Mouse (Mus musculus) heart, adult 9 months (tissue): ENCODE results near the gene Nr4a3.
A peak's percentile ranks its signal among the peaks of the same experiment; 100 is the strongest.

Experiments used
- DNase-seq, 2 experiments: peaks; one replicate each; pipeline ENCODE4 v3.0.0; 2022; ENCODE audit warnings: low spot score in 2 of 2

The Nr4a3 gene

DNA sequence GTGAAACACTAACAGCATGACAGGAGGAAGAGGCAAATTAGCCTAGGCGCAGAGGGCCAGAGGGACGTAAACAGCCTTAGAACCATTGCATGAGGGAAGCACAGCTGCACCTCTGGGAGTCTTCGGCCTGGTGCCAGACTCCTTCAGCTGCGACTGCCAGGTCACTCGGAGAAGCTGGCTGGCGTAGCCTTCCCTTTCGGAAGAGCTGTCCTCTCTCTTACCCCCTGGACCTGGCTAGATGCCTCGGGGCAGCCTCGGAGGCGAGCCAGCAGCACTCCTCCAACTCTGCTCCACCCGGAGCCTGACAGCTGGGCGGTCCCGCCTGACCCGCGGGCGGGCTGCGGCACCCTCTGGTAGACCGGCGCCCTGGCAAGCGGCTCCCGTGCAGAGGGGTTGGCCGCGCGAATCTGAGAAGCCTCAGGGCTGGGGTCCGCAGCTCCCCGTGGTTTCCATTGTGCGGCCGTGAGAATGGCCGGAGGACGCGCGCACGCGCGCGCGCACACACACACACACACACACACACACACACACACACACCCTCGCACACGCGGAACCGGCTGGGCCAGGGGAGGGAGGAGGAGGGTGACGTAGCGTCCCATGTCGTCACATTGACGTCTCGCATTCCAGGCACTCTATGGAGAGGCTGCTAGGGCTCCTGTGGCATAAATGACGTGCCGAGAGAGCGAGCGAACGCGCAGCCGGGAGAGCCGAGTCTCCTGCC lies at the start of gene Nr4a3:
Gene Nr4a3 (plus strand): TSS at position 663 of the 721 bp plus-strand sequence.
- DNase-seq: peak; percentile 93 to 94

DNA sequence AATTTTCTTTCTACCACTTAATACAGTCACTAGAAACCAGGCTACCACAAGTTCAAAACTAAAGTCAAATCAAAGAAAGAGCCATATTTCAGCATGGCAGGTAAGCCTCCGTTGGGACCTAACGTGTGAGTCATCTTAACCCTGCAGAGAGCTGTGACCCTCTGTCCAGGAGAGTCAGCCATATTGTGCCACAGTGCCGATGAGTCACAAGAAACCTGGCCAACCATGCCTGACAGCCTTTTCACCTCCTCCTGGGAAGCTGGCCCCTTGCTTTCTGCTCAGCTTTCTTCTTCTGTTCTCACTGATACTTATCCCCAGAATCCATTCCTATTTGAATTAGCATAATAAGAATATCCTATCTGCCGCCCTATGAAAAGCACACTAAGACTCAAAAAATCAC lies 42.0 kb upstream of the Nr4a3 start:
- DNase-seq: no peak

DNA sequence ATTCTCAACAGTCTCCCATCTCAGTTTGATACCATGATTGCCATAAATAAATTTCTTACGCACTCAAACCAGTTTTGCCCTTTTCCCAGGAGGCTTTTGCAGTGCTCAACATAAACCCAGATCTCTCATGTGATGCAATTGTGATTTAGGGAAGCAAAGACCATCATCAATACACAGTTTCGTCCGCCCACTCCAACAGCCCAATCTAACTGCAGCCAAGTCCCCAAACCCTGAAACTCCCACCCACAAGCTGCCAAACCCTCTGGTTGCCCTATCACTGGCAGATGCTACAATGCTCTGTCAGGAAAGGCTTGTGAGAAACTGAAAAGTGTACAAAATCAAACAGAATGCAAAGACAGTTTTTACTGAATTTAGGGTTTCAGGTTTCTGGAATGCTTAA lies 41.5 kb upstream of the Nr4a3 start:
- DNase-seq: no peak

DNA sequence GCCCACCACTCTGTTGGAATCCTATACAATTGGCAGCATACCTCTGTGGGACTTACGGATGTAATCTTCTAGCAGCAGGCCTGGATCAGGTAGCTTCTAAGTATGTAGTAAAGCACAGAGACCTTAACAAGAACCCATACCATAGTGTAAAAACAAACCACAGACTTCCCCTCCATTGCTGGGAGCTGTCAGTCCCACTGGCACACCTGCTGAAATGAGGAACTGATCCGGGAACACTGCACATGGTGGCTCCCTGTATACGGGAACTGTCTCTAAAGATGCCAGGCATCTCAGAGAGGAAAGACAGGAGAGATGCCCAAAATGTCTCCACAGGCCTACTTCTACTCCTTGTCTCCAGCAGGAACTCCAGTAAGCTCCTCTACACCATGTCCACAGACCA lies 38.6 kb upstream of the Nr4a3 start:
- no peak for DNase-seq

DNA sequence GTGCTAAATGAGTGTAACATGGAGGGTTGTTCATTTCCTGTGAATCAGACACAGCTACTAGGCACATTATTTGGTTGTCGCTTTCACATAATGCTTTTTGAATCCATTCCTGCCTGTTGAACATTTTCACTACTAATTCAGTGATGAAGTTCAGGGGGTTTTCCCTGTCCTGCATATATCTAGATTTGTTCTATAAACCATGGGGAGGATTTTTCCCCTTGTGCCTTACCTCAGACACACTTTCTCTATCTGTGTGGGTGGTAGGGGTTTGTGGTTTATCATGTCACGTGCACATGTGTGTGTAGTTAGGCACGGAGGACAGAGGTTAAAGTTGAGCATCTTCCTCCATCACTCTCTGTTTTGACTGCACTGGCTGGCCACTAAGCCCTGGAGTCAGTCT lies 32.7 kb upstream of the Nr4a3 start:
- no peak for DNase-seq

GRCm38 (mm10) chr4:48022966-48023365 lies 22.0 kb upstream of the Nr4a3 start:
- DNase-seq: no peak

- no peak for DNase-seq
Observed at GRCm38 (mm10) chr4:48029652-48030051, 15.3 kb upstream of the Nr4a3 start.

GRCm38 (mm10) chr4:48034287-48034686 lies 10.7 kb upstream of the Nr4a3 start:
- no peak for DNase-seq

DNA sequence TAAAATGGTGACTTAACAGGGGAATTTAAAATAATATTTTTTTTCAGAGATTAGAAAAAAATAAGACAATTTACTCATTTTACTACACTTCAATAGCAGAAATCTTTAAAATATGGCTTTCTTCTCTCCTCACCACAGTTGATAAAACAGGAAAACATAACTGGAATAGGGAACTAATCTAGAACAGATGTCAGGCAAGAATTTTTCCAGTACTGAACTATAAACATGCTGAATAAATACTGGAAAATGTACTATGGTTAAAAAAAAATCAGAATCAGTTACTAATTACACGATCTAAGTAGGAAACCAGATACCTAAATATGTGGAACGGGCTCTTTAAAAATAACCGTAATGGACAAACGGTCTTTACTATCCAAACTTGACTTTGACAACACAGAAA lies 7.3 kb upstream of the Nr4a3 start:
- no peak for DNase-seq

DNA sequence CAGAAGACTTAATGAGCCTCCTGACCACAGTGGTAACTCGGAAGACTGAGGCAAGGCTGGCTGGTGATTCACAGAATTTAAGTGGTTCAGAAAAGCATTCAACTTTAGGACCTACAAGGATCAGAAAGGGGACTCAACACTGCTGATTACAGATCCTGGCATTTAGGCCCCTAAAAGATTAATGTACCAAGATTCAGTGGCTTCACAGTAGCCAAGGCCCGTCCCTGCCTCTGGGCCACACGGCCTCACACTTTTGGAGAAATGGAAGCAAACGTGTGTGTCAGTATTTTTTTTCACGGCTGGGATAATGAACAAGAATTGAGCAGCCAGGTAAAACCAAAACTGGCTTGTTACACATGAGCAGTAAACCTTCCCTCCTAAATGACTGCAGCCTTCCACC lies 6.1 kb upstream of the Nr4a3 start:
- DNase-seq: no peak

DNA sequence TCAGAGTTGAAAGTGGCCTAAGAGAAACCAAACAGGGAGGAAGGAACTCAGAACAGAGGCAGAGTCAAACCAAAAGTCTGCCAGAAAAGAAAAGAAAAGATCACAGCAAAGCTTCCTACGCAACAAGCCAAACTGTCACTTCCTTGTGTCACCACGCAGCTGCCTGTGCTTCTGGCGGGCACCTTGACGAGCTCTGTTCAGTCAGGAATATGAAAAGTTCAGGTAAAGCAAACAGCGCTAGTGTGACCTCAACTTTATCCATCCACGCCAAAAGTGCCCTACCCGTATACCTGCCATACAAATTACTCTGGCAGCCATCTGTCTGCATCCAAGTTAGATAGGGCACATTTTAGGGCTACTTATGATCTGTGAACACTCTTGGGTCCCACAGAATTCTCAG lies 5.2 kb upstream of the Nr4a3 start:
- no peak for DNase-seq

GRCm38 (mm10) chr4:48042466-48042785 lies 2.5 kb upstream of the Nr4a3 start:
- no peak for DNase-seq

- peak; percentile 97 for DNase-seq
Observed at GRCm38 (mm10) chr4:48042786-48043701, 1.9 kb upstream of the Nr4a3 start.

- no peak for DNase-seq
Observed at GRCm38 (mm10) chr4:48044141-48044490, 837 bp upstream of the Nr4a3 start.

GRCm38 (mm10) chr4:48045281-48045720 lies 348 bp downstream of the Nr4a3 start:
- DNase-seq: peak in 1 of 2 experiments; percentile 41

DNA sequence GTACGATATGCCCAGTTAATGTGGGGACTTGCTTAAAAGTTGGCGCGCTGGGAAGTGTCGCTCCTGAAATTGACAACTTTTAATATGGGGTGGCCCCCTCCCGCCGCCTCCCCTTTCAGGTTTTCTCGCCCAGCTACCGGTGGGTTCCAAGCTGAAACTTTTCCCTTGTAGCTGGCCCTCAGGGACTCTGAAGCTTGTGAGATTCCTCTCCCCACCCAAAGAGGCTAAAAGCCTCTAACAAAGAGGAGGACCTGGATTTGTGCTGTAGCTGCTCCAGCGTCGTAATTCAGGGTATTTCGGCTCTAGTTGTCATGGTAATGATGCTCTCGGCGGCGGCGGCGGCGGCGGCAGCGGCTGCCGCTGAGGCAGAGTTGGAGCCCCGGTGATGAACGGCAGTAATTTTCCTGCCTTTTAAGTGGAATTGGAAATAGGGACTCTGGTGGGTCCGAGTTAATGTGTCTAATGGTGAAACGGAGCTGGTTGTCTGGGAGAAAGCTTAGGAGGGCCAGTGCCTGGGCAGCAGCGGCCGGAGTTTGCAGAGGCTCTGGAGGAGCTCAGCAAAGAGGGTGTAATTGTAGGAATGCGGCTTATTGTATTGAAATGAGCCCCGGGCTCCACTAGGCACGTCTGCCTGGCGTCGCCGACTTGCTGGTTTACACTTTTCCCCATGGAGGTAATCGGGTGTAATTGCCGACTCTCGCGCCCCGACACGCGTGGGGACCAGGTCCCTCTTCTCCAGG lies 938 bp downstream of the Nr4a3 start:
- DNase-seq: peak; percentile 33 to 50

GRCm38 (mm10) chr4:48046461-48046901 lies 1.5 kb downstream of the Nr4a3 start:
- peak; percentile 24 to 31 for DNase-seq

- DNase-seq: peak in 1 of 2 experiments; percentile 14
Observed at GRCm38 (mm10) chr4:48047136-48047765, 2.3 kb downstream of the Nr4a3 start.

DNA sequence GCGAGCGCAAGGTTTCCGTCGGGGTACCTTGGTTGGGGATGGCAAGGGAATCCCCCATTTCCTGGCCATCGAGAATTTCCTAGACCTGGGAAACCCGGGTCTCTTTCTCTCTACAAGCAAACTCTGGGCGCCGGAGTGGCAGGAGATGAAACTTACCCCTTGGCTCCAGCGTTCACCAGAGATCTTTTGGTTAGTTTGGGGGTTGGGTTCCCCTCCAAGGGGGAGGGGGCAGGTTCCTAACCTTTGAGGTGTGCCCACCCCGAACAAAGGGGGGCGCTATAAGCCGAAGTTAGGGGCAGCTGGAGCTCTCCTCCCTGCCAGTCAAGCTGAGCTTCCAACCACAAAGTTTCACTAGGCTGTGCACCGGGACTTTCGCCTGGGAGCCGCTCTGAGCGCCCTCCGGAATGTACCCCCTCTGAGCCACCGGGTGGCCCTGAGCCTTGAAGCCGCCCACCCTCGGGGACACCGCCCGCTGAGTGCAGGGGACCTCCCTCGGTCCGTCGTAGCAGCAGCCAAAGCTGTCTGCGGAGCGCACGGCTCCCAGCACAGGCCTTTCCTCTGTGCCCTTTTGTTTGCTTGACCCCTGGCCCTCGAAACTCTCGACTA lies 2.9 kb downstream of the Nr4a3 start:
- peak in 1 of 2 experiments; percentile 12 for DNase-seq

DNA sequence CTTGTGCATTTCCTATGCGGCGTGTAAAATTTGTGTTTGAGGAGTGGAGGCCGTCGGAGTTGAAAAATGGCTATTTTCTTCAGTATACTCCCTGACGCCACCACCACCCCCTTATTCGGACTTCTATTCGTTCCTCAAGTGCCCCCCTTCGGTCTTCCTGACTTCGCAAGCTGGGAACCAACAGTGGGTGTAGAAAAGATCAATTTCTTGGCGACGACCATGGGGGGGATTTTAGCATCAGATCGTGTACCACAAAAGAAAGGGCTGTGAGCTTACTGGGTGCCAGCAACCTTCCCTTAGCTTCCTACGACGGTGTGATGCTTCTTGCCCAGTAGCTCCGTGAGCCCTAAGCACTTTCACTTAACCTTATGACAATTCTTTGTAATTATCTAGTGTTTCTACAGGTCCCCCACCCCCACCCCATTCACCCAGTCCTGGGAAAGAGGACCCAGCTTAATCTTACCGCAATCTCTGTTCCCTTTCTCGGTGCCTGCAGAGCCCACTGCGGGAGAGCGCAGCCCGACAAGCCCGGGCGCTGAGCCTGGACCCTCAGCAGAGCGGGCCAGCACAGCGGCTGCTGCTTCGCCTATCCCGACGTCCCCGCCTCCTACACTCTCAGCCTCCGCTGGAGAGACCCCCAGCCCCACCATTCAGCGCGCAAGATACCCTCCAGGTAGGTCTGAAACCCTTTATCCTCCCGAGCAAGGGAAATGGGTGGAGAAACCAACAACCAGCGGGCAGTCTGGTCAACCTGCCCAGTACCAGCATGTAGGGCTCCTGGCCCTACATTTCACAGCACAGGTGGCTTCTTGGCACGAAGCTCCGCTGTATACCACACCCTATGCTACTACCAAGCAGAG lies 3.7 kb downstream of the Nr4a3 start:
- DNase-seq: no peak
